Mouse (Mus musculus) urinary bladder, postnatal 25 days (tissue): ENCODE measurements at regions not wholly inside any gene's neighbourhood (a gene's known extent, or its start where the extent isn't known, plus 50 kb on each side); places are given as distances from the start of the nearest gene placed in this dataset.
A peak's percentile ranks its signal among the peaks of the same experiment; 100 is the strongest.
"Not testable (repeated sequence)": the region's sequence is repeated elsewhere in the genome, so short reads cannot be mapped to it uniquely, and the experiment has no call there.

Source experiments
- DNase-seq: peaks from one replicate; pipeline ENCODE4 v3.0.0; 2022; ENCODE audit warnings: low spot score

DNA sequence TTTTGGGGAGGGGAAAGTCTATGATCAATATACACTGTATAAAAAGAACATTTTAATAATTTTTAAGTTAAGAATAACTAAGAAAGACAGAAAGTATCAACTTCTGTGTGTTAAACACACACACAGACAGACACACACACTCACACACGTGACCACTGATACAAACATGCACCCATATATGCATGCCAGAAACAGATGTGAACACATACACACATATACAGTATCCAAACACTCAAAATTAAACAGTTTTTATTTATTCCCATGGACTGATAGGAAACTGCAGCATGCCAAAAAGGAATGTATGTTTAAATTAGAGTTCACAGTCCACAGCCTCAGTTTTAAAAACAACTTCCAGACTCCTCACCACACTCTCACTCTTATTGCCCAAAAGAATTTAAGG is 203.4 kb upstream of the Tbl1x start:
- no peak for DNase-seq

DNA sequence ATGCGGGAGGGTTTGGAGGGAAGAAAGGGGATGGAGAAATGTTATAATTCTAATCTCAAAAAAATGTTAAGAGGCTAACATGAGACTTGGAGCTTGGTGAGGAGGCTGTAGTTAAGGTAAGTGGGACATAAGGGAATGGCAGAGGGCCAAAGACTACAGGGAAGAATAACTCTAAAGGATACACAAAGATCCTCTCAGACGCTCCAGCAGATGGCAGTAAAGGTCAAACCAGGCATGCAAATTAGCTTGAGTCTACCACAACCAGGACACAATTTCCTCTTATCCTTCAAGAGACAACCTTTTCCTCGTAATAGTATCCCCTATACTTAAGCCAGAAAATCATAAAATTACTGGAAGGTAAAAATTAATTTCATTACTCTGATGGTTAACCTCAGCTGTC is 196.4 kb upstream of the Tbl1x start:
- peak; percentile 9 for DNase-seq

DNA sequence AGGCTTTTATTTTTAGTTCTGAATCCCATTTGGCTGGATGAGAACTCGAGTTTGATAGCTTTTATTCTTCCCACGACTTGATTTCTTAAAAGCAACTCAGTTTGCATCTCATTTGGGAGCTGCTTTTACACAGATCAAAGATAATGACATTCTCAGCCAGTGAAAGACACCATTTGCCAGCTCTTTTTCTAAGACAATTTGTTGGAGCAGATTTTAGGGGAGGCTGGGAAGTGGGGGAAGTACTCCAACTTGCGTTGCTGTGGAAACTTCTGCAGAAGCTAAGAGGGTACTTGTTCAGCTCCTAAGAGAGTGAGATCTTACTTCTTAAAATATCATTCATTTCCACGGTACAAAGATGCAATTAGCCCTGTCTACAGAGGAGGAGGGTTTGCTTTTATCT is 187.2 kb upstream of the Tbl1x start:
- DNase-seq: no peak

DNA sequence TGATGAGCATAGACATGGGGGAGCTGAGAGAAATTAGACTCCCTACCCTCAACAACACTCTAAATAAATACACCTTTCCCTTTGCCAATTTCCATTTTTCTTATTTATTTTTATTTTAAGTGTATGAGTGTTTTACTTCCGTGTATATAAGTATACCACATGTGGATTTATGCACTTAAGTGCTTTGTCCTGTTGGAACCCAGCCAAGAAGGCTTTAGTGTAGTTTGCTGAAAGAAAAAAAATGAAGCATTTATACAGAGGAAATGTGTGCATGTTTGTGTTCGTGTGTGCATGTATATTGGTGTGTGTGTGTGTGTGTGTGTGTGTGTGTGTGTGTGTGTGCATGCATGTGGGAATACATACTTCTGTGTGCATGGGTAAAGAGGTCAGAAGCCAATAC is 157.6 kb upstream of the Tbl1x start:
- DNase-seq: no peak

GRCm38 (mm10) chrX:77360551-77360950 is 150.3 kb upstream of the Tbl1x start:
- DNase-seq: no peak

- no peak for DNase-seq
Measured at GRCm38 (mm10) chrX:77361106-77361505, 149.7 kb upstream of the Tbl1x start.

DNA sequence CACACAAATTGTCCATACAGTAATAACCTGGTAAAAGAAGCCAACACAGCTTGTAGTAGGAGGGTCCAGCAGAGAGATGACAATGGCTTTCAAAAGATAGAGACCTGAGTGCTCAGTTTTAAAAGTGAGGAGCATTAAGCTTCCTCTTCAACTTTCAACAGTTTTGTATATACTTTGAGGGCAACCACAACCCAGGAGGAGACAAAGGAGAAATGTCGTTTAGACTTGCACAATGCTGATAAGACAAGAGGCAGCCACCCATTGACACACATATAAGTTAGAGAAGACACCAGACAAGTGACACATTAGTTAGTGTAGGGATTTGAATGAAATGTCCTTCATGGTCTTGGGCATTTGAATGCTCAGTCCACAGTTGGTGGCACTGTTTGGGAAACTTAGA is 147.2 kb upstream of the Tbl1x start:
- DNase-seq: no peak

GRCm38 (mm10) chrX:77367351-77367750 is 143.5 kb upstream of the Tbl1x start:
- no peak for DNase-seq

- no peak for DNase-seq
Measured at GRCm38 (mm10) chrX:77387271-77387670, 123.5 kb upstream of the Tbl1x start.

- DNase-seq: no peak
Measured at GRCm38 (mm10) chrX:77391760-77392446, 118.9 kb upstream of the Tbl1x start.

DNA sequence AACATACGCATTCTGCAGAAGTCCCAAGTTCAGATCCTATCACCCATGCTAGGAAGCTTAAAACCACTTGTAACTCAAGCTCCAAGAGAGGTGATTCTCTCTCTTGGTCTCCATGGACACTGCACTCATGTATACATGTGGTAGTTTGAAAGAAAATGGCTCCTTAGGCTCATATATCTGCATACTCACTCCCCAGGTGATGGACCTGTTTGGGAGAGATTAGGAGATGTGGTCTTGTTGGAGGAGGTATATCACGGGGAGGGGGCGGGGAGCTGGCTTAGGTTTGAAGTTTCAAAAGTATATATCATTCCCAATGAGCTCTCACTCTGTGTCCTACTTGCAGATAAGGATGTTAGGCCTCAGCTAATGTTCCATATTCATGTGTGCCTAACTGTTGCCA is 103.9 kb upstream of the Tbl1x start:
- no peak for DNase-seq

DNA sequence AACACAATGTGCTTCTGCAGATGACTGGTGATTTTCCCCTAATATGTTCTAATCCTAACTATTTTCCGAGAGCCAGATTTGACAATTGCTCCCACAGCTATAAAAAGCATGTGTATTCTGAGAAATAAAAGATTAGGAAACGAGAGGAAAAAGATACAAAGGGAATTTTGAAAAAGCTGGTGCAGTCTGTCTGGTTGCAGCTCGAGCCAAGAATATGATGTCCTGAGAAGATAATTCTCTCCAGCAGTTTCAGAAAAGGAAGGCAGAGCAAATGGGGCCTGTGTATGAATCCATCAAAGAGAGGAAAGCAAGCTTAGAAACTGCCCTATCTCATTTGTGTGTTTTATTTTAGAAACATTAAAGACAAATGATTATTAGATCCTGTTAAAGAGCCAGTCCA is 102.9 kb upstream of the Tbl1x start:
- DNase-seq: no peak

GRCm38 (mm10) chrX:77409370-77409769 is 101.4 kb upstream of the Tbl1x start:
- DNase-seq: no peak

GRCm38 (mm10) chrX:77410812-77411211 is 100.0 kb upstream of the Tbl1x start:
- DNase-seq: no peak

DNA sequence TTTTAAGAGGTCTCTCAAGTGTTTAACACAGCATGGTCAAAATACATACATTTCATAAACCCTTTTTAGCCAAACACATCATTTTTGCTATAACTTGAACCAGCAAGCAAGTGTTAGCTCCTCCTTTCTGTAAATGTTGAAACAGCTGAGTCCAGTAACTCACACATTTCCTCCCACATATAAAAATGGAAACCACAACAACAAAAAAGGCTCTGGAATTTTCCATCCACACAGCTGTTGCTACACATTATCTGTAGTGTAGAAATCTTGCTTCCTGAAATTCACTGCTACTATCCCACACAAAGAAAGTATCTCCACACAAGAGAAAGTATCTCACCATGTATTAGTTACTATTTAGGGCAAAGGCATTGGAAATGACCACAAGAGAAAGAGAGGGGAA is 96.7 kb upstream of the Tbl1x start:
- no peak for DNase-seq

DNA sequence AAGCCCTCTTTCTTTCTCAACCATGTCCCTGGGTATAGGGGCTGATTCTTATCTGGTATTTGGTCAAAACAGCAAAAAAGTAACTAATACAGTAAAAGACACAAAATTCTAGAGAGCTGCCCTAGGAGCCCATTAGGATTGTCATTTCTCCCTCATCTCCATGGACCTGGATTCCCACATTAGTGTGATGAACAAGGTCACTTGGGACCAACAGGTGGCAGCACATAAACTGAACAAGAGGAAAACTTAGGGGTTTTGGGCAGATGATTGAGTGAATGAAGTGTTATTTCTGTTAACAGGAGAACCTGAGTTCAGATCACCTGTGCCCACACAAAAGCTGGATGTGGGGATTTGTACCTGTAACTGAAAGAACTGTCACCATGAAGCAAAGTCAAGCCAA is 93.0 kb upstream of the Tbl1x start:
- DNase-seq: no peak

DNA sequence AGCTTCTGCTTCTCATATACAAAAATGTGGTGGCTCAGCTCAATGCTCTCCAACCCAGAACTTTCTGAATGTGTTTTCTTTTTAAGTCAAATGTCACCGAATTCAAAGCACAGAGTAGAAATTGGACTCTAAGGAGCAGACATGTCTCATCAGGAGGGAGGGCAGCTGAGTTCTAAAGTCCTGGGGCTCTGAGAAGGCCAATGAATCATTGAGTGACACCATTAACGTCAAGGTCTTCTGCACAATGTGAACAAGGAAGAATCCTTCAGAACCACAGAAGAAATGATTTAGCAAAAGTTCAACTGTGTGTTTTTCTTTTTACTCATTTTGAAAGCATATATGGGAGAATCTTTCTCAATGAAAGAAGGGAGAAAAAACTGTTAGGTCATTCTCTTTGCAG is 88.6 kb upstream of the Tbl1x start:
- DNase-seq: no peak

- DNase-seq: no peak
Measured at GRCm38 (mm10) chrX:77424792-77425727, 85.8 kb upstream of the Tbl1x start.

DNA sequence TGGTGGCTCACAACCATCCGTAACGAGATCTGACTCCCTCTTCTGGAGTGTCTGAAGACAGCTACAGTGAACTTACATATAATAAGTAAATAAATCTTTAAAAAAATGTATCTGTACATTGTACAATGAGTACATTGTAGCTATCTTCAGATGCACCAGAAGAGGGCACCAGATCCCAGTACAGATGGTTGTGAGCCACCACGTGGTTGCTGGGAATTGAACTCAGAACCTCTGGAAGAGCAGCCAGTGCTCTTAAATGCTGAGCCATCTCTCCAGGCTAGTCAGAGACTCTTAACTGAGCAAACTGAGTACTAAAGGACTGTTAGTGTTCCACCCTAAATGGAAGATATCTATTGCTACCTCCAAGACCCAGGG is 85.1 kb upstream of the Tbl1x start:
- DNase-seq: not testable (repeated sequence)

DNA sequence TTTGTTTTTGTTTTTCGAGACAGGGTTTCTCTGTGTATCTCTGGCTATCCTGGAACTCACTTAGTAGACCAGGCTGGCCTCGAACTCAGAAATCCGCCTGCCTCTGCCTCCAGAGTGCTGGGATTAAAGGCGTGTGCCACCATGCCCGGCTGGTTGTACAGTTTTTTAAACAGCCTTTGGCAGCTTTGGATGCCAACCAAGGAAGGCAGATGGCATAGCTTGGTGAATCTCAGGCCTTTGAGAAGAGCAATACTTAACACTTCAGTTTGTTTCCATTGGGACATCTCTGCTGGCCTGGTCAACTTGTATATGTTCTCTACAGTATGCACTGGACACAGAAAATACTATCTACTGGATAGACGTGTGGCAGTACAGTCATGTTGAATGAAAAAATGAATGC is 84.0 kb upstream of the Tbl1x start:
- DNase-seq: not testable (repeated sequence)

- DNase-seq: no peak
Measured at GRCm38 (mm10) chrX:77432001-77432565, 78.7 kb upstream of the Tbl1x start.

DNA sequence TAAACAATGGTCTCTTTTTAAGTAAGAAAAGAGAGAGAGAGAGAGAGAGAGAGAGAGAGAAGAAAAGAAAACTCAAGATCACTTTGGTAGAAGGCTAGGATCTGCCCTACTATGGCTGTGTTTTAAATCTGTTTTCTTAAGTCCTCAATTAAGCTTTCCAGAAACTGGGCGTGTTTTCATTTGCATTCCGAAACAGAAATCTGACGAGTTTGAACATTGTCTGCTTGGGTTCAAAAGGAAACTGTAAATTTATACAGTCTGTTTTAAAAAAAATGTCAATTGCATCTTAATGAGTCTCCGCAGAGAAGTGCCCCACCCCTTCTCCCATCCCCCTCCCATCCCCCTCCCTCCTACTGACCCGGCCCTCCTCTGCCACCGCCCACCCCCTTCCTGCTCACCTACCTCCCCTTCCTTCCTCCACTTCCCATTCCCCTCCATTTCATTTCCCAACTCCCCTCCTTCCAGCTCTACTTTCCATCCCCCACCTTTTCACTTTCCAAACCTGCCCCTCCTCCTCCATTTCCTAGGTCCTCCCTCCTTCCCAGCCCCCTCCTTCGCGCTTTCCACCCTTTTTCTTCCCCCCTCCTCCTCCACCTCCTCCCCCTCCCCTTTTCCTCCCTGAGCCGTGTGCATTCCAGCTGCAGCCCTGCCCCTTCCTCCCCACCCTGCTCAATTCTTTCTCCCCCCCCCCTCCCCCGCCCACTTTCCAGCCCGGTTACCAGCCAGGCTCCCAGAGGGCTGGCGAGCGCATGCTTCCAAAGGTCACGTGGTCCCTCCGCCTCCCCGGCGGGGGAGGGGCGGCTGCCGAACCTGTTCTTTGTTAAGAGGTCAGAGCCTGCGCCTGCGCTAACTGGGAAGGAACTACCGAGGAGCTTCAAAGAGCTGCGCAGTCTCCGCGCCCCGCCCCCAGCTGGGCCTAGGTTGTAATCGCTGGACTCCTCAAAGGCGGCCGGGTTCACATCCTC is 77.7 kb upstream of the Tbl1x start:
- peak; percentile 85 for DNase-seq
